Mouse (Mus musculus) brain, adult 2 months (tissue): ENCODE measurements at regions not wholly inside any gene's neighbourhood (a gene's known extent, or its start where the extent isn't known, plus 50 kb on each side); places are given as distances from the start of the nearest gene placed in this dataset.
A peak's percentile ranks its signal among the peaks of the same experiment; 100 is the strongest.
"Not testable (repeated sequence)": the region's sequence is repeated elsewhere in the genome, so short reads cannot be mapped to it uniquely, and the experiment has no call there.

Source experiments
- DNase-seq: peaks from one replicate; pipeline ENCODE4 v3.0.0; 2011; ENCODE audit warnings: low read depth, low spot score

DNA sequence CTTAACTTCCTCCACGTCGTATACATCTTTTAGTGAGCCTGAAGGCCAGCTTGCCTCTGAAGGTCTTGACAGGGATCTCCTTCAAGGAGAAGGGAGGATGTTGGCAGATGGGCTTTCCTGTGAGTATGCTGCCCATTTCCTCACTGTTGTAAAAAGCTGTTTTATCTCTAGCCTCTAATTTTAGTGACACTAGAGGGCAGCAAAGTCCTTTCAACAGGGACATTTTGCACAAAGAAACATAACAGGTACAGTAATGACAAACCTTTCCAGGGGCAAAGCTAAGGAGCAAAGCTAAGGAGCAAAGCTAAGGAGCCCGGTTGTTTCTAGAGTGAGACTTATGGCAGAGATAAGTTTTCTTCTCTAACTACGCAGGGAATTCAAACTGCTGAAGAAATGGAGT is 59.0 kb upstream of the Kbtbd8 start:
- DNase-seq, result peak; percentile 67

DNA sequence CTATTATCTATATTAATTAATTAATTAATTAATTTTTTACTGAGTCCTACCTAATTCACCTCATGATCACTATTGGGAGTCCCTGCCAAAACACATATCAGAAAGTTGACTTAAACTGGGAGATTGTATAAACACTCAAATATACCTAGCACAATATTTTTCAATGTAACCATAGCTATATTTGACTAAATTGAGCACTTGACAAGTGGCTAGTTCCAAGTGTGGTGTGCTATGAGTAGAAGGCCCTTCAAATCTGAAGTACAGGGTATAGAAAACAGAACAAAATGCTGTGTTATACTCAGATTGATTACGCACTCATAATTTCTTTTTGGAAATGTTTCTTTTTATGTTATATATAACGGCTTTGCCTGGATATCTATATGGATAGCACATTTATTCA is 60.8 kb upstream of the Kbtbd8 start:
- DNase-seq, result no peak

DNA sequence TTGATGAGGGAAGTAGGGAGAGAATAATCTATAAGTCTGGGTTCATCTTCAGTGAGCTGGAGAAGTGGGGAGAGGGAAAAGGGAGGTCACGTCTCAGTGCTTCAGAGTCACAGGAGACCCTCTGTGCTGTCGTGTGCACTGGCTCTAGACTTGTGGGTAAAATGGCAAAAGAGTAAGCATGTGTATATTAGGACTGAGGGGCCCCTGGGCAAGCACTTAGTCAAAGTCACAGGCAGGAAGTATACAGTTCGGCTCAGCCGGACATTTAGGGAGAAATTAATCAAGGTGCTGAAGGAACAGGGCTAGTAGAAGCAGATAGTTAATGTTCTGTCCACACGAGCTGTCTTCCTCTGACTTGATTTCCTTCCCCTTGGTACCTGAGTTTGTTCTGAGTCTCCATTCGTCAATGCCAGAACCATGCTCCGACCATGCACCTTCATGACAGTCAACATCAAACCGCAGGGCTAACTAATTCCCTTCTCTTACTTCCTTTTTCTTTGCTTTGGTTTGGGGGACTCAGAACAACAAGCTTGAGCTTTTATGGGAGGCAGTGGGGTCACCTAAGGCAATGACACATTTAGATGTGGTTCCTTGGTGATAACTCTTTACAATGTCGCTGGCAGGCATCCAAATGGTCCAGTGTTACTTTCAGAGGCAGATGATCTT is 63.2 kb upstream of the Kbtbd8 start:
- DNase-seq, result no peak

GRCm38 (mm10) chr6:95041351-95041750 is 75.7 kb upstream of the Kbtbd8 start:
- DNase-seq, result not testable (repeated sequence)

GRCm38 (mm10) chr6:95024239-95024638 is 92.8 kb upstream of the Kbtbd8 start:
- DNase-seq, result no peak

DNA sequence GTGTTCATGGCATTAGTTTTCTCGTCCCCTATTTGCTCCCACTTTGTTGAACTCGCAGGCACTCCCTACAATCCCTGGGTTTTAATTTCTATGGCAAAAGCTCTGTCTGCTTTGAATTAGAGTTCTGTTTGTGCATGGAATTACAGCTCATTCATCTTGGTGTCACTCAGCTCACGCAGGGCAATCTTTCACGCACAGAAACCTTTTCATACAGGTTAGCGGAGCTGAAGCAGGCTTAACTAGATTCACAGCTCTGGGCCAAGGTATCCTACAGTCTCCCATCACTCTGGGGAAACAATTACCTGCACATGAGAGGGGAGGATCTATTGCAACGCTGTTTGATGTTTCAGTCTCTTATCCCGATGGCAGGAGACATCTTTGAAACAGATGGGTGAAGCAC is 95.3 kb upstream of the Kbtbd8 start:
- DNase-seq, result no peak

GRCm38 (mm10) chr6:95017911-95018310 is 99.1 kb upstream of the Kbtbd8 start:
- no peak for DNase-seq

DNA sequence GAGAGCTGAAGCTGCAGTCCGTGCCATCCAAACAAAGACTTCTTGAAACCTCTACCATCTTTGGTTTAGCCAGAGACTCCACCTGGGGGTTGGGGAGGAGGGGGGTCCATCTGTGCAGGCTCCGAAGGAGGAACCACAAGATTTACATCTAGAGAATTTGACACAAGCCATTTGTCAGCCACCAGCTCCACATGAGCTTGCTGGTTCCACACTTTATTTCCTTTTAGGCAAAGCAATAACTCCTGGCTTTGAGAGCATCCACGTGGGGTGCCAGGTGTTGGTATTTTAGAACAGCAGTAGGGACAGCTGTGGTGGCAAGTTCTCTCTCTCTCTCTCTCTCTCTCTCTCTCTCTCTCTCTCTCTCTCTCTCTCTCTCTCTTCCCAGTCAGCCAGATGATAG is 99.6 kb upstream of the Kbtbd8 start:
- peak; percentile 25 for DNase-seq

DNA sequence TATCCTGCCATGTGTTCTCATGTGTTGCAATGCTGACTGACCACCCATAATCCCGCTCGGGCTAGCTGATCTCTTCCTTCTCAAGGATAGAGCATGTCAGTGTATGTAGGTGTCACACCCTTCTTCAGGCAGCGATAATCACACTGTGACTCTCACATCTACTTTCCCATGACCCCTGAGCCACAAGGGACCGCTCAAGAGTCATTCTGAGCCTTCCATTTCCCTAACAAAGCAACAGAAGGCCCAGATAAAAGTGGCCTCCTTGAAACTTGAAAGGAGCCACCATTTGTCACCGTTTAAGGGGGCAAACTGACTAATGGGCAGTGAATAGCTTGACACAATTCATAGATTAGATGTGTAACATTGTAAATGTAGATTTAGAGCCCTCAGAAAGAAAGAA is 103.9 kb upstream of the Kbtbd8 start:
- no peak for DNase-seq

GRCm38 (mm10) chr6:95006485-95006884 is 110.6 kb upstream of the Kbtbd8 start:
- peak; percentile 70 for DNase-seq

DNA sequence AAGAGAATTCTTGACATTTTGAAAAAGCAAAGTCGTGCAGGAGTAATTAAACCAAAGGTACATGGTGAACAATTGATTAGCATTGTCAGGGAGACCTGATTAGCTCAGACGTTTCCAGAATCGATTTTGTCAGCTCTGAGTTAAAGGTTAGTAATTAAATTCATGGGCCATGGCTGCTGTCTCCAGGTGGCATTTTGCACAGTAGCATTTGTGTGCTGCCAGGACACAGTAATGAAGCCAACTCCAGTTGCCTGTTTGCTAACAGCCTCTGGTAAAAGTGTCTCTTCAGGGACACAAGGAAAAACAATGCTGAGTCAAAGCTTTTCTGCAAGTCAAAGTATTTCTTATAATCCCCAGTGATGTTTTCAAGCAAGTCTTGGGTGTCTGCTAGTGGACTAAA is 113.3 kb upstream of the Kbtbd8 start:
- no peak for DNase-seq

DNA sequence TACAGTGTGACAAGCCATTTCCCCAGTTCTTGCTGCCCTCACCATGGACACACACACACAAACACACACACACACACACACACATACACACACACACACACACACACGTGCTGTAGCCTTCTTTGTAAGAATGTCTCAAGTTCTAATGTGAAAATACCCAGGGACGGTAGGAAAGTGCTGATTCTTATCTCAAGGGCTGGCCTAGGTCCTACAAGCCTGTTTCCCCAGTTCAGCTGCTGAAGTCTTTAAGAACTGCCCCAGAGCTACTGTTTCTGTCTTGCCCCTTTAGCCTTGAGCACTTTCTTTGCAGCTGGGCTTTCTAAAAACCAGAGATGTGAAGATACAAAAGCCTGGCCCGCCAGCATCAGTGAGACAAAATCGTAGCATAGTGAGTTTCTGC is 117.5 kb upstream of the Kbtbd8 start:
- no peak for DNase-seq

- no peak for DNase-seq
Observed at GRCm38 (mm10) chr6:94999002-94999401, 118.0 kb upstream of the Kbtbd8 start.

DNA sequence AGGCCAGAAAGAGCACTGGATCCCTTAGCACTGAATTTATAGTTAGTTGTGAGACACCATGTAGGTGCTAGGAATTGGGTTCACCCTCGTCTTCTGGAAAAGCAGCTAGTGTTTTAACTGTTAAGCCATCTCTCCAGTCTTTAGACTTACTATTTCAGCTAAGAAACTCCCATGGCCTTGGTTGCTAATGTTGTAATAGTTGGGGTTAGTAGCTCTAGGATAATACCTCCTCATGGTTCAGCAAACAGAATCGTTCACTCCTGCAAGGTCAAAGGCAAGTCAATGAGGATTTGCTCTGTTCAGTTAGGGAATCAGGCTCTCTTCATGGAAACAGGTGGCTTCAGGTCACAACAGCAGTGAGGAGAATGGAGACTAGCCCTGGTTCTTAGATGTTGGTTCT is 118.7 kb upstream of the Kbtbd8 start:
- DNase-seq, result no peak

GRCm38 (mm10) chr6:94994376-94994775 is 122.7 kb upstream of the Kbtbd8 start:
- no peak for DNase-seq

DNA sequence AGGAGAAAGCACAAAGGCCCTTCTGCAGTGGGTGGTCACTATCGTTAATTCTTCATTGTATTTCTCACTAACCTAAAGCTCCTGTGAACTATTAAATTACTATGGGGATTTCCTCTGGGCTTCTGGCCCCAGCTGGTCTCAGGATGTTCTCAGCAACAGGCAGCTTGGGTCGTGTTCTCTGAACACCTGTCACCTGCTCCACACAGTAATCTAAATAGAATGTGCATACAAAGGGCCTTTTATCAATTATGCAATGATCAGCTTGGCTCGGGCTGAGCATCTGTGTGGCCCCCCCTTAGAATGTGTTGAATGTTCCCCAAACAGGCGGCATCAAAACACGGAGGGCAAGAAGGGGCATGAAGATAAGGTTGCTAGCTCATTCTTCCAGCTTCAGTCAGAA is 129.6 kb upstream of the Kbtbd8 start:
- DNase-seq, result no peak

GRCm38 (mm10) chr6:94986346-94986745 is 130.7 kb upstream of the Kbtbd8 start:
- peak; percentile 74 for DNase-seq

- no peak for DNase-seq
Observed at GRCm38 (mm10) chr6:94984411-94984895, 132.6 kb upstream of the Kbtbd8 start.

- DNase-seq, result no peak
Observed at GRCm38 (mm10) chr6:94968683-94969082, 148.4 kb upstream of the Kbtbd8 start.

DNA sequence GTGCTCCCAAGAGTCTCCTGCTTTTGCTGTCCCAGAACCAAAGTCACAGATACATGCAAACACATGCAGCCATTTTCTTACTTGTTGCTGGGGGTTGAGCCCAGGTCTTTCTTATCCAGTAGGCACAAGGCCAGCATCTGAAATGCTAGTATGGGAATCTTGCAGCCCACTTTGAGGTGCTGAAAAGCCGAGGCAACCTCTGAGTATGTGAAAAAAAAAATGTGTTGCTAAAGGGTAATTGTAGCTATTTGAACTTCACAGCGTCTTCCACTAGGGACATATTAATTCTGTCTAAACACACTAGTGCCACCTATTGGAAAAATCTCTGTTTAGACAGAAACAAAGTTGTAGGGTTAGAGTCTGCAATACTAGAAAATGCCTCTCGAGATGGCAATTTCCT is 150.1 kb upstream of the Kbtbd8 start:
- peak; percentile 66 for DNase-seq

DNA sequence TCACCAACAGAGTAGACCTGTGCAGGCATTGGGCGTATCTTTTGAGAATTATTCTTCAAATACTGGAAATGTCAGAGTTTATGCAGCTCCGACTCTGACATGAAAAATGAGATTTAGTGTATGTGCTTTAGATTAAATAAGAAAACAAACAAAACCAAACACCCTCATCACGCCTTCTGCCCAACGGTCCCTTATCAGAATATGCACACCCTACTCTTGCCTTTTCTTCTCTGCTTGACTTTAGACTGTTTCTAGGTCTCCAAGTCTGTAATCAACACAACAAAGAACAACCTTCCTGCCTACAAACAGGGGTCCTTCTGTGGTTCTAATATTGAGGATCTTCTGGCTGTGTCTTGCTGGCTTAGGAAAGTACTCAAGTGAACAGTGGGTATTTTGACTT is 153.8 kb upstream of the Kbtbd8 start:
- no peak for DNase-seq

DNA sequence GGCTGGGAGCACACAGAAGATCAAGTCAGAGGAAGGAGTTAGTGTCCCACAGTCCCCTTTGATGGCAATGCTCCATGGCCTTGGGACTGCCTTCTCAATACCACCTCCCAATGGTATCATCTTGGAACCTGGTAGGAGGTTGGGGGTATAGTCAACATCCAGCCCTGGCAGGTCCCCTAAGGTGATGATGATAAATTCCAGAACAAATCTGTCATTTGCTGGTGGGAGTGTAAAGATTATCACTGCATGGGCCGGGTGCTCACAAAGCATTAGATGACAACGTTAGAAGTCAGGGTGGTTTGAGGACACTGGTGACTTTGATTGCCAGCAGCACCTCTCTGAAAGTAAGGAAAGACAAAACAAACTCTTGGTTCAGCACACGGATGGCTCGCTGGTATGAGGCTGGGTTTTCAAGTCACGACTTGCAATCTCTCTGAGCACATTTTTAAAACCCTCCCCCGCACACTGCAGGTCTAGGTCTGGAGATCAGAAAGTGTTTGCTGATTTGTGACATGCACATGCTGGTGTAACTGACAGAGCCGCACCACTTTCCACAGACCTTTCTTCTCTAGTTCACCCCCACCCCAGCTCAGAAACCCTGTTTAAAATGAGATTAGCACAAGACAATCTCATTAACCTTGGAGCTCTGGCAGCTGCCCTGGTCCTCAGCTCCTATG is 154.5 kb upstream of the Kbtbd8 start:
- peak; percentile 6 for DNase-seq

DNA sequence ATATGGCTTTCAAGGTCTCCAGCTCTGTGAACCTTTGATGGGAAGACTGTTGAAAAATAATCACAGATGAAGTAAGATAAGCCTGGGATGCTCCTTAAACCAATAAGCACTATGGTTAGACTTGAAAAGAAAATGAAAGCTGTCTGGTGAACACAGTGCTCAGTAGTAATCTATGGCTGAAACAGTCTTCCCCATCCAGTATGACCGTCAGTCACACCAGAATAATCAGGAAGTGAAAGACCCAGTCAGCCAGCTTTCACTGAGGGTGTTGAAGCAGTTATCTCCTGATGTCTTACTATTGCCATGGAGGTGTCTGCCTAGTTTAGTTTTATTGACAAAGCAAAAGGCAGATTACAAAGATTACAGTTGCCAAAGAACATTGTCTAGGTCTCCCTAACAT is 155.2 kb upstream of the Kbtbd8 start:
- no peak for DNase-seq
